Mouse (Mus musculus) left cerebral cortex, adult 2 months (tissue): ENCODE results near the gene Laptm4a. TPM values are rescaled to one million over a fixed set of nuclear protein-coding genes. Genes with fewer than 3 reads are reported as not detected.
A peak's percentile ranks its signal among the peaks of the same experiment; 100 is the strongest.

Experiments used
- DNase-seq, 2 experiments: peaks; one replicate each; pipeline ENCODE4 v3.0.0; 2021 to 2022; ENCODE audit warnings: low spot score in 2 of 2, mixed read lengths in 1 of 2; ENCODE audit errors: extremely low spot score in 1 of 2
- H3K27ac ChIP-seq: fragments of 200-600 bp; 2 replicates; pipeline ENCODE4 v1.8.1; 2022
- H3K4me3 ChIP-seq: fragments of 200-600 bp; 2 replicates; pipeline ENCODE4 v1.8.1; 2022
- CTCF ChIP-seq: fragments of 200-600 bp; IDR thresholded peaks from 2 replicates; pipeline ENCODE4 v1.8.1; 2022; ENCODE audit warnings: antibody characterized with exemption, mild to moderate bottlenecking, moderate library complexity
- intact Hi-C: fragments of 180-260 bp; cut with DNase I; formaldehyde crosslinking; loops from one replicate; pipeline ENCODE4 v1.15.1; 2025
- total RNA-seq, 2 experiments: library from RNA; stranded (reverse); gene quantifications; 2 replicates each; pipeline ENCODE4 v1.2.3; 2021

Laptm4a gene
- total RNA-seq, 2 experiments from 2014 or later: 166 to 168 TPM

GRCm38 (mm10) chr12:8940011-8941005 lies 18.8 kb downstream of the Laptm4a start:
- no peak for TF ChIP-seq CTCF
- no peak for DNase-seq
- Histone ChIP-seq H3K27ac (no peak overlapping the region), H3K4me3 (no peak overlapping the region)
- intact Hi-C loops: no loop called here

GRCm38 (mm10) chr12:8941131-8941615 lies 19.7 kb downstream of the Laptm4a start:
- no peak for TF ChIP-seq CTCF
- intact Hi-C loops: no loop called here
- Histone ChIP-seq H3K4me3 (no peak overlapping the region), H3K27ac (no peak overlapping the region)
- no peak for DNase-seq

GRCm38 (mm10) chr12:8941699-8942392 lies 20.4 kb downstream of the Laptm4a start:
- DNase-seq: no peak
- intact Hi-C loops: no loop called here
- no peak for TF ChIP-seq CTCF
- Histone ChIP-seq H3K27ac (no peak overlapping the region), H3K4me3 (no peak overlapping the region)

GRCm38 (mm10) chr12:8947163-8947562 lies 25.7 kb downstream of the Laptm4a start:
- no peak for TF ChIP-seq CTCF
- intact Hi-C loops: no loop called here
- no peak overlapping the region for H3K27ac ChIP-seq
- H3K4me3 ChIP-seq: no peak overlapping the region; the same call in 1 of the 2 replicates
- no peak for DNase-seq

- no peak within 1 kb of the TSS for H3K27ac ChIP-seq
- intact Hi-C loops: no loop called here
- H3K4me3 ChIP-seq: peak within 1 kb of the TSS; percentile 47
- peak; percentile 19 to 38 for DNase-seq
- TF ChIP-seq CTCF: no peak; the same call in 1 of the 2 replicates
These were observed 26.4 kb downstream of the Laptm4a start, which contains the start of gene Matn3 for GRCm38 (mm10) chr12:8947714-8948464. Matn3 (plus strand) TSS chr12:8947929.

- TF ChIP-seq CTCF: no peak
- DNase-seq: no peak
- Histone ChIP-seq H3K4me3 (no peak overlapping the region), H3K27ac (no peak overlapping the region)
- intact Hi-C loops: no loop called here
These were observed 31.7 kb downstream of the Laptm4a start for GRCm38 (mm10) chr12:8953136-8953535.

- DNase-seq: no peak
- Histone ChIP-seq H3K27ac (no peak overlapping the region), H3K4me3 (no peak overlapping the region)
- intact Hi-C loops: no loop called here
- no peak for TF ChIP-seq CTCF
These were observed 32.7 kb downstream of the Laptm4a start for GRCm38 (mm10) chr12:8954161-8954561.

GRCm38 (mm10) chr12:8961607-8962316 lies 40.3 kb downstream of the Laptm4a start:
- TF ChIP-seq CTCF: no peak
- Histone ChIP-seq H3K4me3 (no peak overlapping the region), H3K27ac (no peak overlapping the region)
- intact Hi-C loops: no loop called here
- no peak for DNase-seq

GRCm38 (mm10) chr12:8969828-8970227 lies 48.4 kb downstream of the Laptm4a start:
- no peak for DNase-seq
- no peak overlapping the region for H3K4me3 ChIP-seq
- no peak overlapping the region for H3K27ac ChIP-seq
- no peak for TF ChIP-seq CTCF
- intact Hi-C loops: no loop called here

GRCm38 (mm10) chr12:8973820-8974465 lies 52.5 kb downstream of the Laptm4a start, which contains the start of gene Wdr35:
Wdr35 (plus strand) TSS chr12:8973892.
- no peak for TF ChIP-seq CTCF
- H3K4me3 ChIP-seq: peak within 1 kb of the TSS; percentile 89
- peak; percentile 91 to 92 for DNase-seq
- intact Hi-C loops: loop anchor here (2.0 kb wide), 1 partner anchor 51 kb away; no protein-coding TSS in a partner anchor
- H3K27ac ChIP-seq: peak within 1 kb of the TSS; percentile 84
